Mouse (Mus musculus): ENCODE data around the gene Zfp568.
"Not testable (repeated sequence)": the region's sequence is repeated elsewhere in the genome, so short reads cannot be mapped to it uniquely, and the experiment has no call there.

The Zfp568 gene

DNA sequence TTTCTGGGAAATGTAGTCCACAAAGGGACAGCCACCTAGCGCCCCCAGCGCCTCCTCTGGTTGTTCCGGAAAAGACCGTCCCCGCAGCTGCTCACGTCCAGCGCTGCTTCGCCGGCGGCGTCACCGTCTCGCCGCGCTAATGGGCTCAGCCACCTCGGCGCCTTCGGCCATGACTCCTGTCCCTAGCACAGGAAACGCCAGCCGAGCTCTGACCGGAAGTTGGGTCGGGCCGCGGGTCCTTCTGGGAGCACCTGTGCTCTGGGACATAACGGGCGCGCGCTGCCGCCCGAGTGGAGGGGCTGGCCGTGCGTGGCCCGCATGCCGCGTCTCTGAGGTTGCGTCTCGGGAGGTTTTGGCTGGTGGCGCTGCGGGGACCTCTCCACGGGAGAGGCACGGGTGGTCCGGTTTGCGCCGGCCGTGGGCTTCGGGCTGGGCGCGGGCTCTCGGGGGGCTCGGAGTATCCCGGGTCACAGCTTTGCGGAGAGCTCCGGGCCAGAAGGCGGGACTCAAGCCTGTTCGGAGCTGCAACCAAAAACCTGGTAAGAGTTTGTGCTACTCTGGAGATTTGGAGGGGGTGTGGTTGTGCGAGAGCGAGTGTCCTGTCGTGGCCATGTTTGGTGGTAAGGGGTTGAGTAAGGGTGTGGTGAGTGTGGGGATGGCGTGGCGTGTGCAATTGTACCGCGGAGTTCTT is at the start of gene Zfp568:
TSS of gene Zfp568 (plus strand) at position 266 of the 691 bp plus-strand sequence.
- DNase-seq, result peak; percentile 95 to 96

DNA sequence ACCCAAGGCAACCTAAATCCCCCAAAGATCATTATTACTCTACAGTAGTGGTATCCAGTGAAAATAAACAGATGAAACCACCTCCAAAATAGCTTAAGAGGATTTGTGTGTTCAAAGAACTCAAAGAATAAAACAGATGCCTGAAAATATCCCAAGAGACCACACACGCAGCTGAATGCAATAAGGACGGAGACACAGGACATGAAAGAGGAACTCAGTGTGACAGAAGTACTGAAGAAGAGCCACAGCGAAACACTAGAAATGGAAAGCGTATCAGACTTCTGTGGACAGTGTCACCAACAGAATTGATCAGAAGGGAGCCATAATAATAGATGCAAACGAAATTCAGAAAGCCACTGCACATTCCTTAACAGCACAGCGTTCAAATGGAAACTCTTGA is 44.9 kb upstream of the Zfp568 start:
- DNase-seq, result no peak

DNA sequence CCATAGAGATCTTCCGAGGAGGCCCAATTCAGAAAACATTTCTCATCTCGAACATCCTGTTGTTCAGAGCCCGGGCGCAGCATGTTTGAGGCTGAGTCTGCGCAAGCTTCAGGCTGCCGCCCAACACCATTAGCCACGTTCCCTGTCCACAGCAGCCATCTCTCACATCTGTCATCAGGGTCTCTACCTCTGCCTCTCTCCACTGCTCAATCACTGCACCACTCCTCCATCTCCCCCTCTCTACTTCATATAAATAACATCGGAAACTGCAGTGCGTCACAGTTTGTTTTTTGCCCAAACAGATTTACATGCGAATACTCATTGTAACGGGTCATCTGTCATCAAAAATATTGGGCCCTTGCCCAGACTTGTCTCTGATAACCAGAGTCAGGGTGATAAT is 42.7 kb upstream of the Zfp568 start:
- DNase-seq, result no peak

DNA sequence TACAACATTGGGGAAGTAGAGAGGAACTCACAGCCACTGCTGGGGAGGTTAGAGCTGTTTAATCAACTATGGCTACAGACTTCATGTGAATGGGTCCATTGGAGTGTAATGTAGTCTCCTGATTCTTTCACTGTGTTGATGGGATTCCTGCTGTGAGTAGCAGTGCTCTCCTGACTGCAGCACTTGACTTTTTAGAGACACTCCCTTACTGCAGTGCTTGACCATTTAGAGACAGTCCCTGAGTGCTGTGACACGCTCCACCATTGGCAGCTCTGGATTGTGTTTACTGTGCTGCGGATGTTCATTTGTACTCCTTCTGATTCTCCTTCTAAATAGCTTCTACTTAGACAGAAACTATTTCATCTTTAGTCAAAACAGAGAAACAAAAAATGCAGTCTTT is 41.0 kb upstream of the Zfp568 start:
- DNase-seq, result no peak

DNA sequence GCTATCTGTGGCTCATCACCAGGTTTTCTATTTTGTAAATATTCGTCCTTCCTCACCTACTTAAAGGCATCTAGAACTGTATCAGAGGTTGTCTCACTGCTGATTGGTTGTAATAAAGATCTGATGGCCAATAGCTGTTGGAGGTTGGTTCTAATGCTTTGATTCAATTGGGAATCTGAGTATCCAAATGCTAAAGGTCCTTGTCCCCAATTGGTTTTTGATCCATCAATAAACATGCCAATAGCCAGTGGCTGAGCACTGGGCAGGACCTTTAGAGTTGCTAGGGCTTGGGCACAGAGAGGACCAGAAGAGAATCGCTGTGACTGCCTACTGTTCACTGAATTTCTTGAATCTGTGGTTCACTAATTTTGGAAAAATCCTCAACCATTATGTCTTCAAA is 40.0 kb upstream of the Zfp568 start:
- DNase-seq, result no peak

DNA sequence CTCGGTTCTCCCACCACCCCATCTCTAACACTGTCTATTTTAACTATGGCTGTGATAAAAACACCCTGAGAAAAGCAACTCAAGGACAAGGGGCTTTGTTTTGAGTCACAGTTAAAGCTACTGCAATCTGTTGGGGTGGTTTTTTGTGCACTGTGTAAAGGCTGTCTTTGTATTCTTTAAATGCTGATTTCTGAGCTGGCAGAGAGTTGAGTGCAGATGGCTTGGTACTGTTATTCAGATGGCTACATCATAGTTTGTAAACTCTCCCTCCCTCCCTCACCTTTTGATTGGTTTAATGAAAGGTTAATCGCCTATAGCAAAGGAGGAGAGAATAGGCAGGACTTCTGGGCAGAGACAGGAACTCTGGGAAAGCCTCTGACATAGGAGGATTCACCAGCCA is 39.6 kb upstream of the Zfp568 start:
- no peak for DNase-seq

DNA sequence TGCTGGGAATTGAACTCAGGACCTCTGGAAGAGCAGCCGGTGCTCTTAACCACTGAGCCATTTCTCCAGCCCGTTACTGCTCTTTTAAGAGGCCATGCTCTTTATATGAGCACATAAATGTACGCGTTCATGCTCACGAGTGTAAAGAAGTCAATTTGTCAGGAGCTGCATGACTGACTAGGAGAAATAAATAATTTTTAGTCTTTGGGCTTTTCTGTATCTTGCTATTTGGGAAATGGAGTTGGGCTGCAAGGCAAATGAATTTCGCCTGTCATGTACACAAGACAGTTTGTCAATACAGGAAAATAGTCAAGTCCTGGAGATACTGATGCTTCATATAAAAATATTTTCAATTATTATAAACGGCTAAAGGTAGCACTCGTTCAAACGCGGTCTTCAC is 30.7 kb upstream of the Zfp568 start:
- DNase-seq, result no peak

DNA sequence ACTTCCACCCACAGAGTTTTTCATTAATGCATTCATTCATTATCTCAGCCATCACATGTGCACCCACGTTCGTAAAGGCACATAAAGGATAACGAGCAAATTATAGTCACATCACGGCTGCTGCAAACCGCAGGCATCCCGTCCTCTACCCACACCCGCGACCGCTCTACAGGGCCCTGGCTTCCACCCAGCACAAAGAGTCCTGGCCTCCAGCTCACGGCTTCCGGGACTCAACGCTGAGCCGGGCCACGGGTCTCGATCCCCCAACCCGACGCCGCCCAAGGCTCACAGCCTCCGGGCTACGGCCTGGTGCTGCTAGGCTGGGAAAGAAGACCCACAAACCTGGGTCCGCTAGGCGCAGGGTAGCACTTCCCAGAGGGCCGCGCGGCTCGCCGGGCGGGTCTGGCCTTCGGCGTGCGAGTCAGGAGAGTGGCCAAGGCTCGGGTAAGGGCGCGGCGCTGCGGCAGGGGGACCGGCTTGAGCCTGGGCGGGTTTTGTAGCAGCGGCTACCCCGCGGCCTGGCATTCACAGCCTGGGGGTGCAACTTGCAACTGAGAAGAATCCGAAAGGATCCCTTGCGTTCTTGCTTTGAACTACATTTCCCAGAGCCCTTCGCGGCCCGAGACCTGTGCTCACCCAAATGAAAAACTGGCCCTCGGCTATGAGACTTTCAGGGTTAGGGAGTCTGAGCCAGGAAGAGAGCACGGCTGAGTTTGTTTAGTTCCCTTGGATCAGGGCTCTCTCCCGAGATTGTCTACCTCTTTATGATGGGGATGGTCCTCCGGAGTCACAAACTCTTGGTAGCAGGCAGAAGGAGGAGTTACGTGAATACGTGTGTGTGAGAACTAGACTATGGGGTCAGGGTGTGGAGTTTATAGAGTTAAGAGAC is 30.0 kb upstream of the Zfp568 start, which contains the start of gene Zfp74:
TSS of gene Zfp74 (minus strand) at position 577 of the 889 bp plus-strand sequence.
- DNase-seq, result peak; percentile 85 to 87

DNA sequence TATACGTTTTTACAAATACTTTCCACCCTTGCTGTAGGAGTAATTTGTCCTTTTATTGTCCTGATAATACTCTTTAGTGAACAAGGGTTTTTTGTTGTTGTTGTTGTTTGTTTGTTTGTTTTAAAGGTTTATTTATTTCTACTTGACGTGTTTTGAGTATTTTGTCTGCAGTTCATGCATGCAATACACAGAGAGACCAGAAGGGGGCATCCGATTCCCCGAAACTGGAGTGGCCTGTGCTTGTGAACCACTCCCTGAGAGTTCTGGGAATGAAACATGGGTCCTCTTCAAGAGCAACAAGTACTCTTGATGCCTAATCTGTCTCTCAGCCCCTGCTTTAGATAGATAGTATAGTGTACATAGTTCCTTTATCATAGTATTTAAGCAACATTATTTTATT is 29.0 kb upstream of the Zfp568 start:
- peak; percentile 62 to 74 for DNase-seq

DNA sequence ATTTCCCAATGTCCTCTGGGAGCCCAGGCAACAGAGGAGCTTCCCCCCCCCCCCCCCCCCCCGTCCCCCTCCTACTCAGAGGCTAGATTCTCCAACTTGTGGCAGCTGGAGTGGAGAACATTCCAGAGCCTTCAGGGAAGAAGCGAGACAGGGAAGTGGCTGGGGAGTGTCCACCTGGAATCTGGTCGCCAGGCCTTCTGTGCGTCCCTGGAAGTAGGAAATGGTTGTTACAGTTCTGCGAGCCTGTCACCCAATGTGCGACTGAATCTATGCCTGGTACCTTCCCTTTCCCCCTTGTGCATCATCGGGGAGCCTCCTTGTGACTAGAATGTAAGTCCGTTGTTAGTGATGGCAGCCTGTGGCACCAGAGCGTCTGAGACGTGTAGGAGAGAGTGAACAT is 27.5 kb upstream of the Zfp568 start:
- DNase-seq, result no peak

DNA sequence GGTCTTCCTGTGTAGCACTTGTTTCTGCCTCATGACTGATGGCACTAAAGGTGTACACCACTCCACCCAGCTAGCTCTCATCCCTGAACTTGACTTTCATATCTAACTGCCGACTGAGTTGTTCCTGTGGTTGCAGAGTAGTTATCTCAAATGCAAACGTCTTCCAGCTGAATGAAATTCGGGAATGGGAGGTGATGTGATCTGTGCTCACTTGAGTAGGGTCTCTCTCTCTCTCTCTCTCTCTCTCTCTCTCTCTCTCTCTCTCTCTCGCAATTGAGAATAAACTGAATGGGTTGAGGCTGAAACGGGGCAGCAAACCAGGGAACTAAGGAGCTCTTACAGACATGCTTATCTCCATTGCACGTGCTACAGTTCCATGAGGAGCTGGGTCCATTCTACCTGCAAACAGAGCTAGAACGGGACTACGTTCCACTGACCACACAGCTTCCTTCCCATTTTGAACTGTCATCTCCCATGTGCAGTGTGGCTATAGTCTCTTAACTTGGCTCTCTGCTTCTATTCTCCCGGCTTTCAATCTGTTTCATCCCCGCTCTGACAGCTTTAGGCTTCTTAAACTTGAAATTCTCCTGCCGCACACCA is 25.5 kb upstream of the Zfp568 start:
- no peak for DNase-seq

DNA sequence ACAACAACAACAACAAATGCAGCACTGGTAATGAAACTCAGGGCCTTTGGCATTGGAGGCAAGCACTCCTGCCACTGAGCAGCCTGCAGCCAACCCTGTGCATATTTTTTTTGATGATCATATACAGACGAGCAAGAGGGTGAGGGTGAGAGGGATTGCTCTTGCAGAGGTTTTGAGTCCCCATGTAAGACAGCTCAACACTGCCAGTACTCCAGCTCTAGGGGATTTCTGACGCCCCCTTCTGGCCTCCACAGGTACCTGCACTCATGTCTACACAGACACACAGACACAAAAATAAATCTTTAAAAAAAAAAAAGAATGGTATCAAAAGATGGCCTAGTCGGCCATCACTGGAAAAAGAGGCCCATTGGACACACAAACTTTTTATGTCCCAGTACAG is 24.8 kb upstream of the Zfp568 start:
- no peak for DNase-seq

DNA sequence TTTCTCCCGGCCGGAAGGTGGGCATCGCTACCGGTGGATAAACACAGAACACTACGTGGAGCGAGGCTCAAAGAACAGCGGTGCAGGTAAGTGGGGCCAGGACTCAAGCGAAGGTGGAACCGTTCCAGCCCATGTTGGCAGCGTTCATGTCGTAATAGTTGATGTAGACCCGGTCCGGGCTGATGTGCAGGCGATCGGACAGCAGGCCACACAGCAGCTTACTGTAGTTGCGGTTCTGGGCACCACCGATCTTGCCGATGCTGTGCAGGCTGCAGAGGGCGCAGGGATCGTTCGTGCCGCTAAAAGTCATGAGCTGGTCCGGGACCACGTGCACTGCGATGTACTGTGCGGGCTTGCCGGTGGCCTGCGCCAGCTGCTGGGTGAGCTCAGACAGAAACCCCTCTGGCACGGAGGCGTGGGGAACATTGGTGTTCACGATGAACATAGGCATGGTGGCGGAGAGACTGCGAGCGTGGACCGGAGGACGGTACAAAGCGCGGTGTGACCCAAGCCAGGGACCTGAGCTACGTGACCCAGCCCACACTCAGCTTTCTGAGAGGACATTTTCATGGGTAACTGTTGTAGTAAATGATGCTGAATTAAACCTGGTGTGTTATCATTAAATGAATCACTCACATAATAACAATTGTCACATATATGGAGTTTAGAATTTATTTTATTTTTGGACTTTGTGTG is 18.5 kb upstream of the Zfp568 start:
- DNase-seq, result not testable (repeated sequence)

DNA sequence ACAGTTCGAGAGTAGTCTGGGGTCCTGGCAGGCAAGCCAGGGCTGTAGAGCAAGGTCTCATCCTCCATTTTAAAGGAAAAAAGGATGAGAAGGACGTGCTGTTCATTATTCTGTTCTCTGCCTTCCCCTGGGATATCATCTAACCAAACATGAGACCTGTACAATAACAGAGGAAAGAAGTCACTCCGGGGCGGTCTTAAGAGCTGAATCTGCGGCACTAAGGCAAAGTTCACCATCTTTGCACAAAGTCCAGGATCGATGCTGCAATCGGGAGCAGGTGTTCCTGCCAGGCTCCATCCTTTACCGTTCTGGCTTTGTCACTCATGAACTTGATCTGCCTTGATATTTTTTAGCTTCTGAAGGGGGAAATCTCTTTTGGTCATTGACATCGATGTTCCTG is 13.1 kb upstream of the Zfp568 start:
- no peak for DNase-seq

DNA sequence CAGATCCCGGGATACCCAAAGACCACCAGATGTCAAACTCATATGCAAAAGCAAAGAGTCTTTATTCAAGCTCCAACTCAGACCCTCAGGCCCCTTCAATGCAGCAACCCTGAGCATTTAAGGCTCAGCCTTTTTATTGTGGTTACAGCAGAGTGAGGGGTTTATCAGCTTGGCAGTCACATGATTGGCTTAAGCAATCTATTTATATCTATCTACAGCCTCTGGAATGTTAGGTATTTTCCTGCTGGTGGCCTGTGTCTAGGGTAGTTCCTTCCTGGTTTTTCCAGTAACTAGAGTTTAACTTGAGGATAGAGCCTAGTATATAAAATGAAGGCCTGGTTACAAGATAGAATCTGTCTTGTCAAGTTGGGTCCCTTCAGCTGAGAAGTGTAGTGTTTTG is 3.0 kb upstream of the Zfp568 start:
- DNase-seq, result no peak

DNA sequence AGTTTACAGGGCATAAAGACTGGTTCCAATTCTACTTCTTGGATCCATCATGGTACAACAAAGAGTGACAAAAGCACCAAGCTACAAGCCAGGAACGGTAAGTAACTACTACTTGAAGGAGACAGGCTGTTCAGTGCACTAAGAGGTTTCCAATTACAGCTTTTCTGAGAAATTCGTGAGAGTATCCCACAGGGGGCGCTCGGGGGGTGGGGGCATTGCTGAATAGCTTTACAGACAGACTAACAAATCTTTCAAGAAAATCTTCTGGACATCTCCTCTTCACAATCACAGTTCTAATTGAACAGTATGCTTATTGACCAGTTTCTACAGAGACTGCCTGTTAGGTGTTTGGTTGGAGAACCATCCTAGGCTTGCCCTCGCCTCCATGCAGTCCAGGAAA is 2.3 kb upstream of the Zfp568 start:
- peak; percentile 25 to 27 for DNase-seq

DNA sequence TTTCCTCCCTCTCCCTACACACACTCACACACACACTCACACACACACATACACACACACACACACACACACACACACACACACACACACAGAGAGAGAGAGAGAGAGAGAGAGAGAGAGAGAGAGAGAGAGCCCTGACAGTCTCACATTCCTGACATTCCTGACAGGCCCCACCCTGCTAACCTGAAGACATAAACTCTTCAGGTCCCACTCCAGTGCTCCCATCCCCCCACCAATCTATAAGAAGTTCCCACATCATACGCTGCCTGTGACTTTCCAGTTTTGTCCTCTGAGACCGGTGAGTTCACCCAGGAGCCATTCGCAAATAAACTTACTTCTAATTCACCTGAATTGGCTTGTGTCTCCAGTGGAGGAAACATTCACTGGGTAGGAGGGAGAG is 1.9 kb upstream of the Zfp568 start:
- peak in 1 of 2 experiments; percentile 5 for DNase-seq

DNA sequence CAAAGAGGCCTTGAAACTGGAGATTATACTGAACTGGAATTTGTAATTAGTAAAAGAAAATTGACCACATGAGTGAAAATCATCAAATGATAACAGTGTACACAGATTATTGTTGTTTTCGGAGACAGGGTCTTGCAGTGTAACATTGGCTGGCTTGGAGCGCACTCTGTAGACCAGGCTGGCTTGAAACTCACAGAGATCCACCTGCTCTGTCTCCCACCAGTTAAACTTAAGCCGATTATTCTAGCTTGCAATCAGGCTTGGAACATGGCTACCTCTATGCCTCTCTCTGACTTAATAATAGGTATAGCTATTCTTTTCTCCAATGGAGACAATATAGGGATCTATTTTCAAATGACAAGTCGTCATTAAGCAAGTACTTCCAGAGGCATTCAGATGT is 1.4 kb upstream of the Zfp568 start:
- no peak for DNase-seq

DNA sequence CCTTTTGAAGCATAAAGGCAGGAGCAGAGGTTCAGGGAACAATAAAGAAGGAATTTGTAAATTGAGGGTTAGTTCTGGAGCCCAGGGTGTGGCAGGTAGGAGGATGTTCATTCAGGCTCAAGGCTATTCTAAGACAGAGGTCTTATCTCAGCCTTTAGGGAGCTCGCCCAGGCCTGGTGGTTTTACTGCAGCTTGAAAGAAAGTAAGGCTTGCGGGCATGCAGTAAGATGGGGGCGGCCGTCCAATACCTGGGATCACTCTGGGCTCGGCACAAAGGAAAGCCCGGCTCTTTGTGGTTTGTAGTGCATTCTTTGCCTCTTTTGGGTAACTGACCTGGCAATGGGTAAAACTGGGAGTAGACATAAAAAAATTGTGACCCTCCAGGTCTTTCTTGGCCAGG is 824 bp upstream of the Zfp568 start:
- DNase-seq, result peak; percentile 34 to 40

DNA sequence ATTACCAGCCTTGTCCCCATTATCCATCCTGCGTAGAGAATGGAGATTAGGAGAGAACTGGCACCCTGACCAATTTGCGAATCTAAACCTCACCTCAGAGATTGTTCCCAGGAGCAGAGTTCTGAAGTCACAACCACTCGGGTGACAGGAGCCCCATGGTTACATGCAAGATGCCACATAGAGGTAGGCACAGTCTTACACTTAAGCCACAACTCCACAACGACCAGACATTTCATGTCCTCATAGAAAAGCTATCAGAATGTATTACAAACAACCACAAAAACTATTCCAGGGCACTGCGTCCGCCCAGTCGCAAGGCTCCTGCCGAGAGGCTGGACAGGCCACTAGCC is 440 bp upstream of the Zfp568 start:
- DNase-seq, result no peak

DNA sequence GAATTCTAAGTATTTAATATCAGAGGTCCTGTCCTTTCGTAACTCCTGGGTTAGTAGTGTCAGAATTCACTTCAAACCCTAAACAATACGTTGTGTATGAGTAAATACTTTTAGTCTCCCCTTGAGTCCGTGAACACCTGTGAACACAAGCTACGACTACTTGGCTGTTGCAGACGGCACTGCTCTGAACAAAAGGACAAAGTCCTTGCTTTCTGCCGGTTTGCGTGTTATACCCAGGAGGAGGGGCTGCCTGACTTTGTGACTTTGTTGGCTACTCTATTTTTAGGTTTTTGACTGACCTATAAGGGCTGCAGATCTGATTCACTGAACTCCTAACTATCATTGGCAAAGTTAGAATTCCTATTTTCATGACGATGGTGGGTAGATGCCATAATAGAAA is 2.3 kb downstream of the Zfp568 start:
- DNase-seq, result no peak

DNA sequence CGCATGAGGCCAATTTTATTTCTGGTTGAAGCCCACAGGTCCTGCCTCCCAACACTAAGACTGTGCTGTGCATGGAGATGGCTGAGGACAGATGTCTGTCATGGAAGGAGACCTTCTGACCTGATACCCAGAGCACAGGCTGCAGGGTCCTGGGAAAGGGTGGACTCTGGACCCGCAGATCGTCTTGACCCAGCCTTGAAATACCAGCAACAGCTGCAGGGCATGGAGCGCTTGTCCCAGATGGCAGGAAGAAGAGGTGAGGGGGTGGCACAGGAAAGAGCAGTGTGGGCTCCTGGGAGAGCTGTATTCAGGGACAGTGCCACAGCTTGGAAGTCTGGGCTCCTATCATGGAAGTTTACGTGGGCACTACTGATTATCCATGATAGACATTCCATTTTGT is 3.8 kb downstream of the Zfp568 start:
- no peak for DNase-seq

DNA sequence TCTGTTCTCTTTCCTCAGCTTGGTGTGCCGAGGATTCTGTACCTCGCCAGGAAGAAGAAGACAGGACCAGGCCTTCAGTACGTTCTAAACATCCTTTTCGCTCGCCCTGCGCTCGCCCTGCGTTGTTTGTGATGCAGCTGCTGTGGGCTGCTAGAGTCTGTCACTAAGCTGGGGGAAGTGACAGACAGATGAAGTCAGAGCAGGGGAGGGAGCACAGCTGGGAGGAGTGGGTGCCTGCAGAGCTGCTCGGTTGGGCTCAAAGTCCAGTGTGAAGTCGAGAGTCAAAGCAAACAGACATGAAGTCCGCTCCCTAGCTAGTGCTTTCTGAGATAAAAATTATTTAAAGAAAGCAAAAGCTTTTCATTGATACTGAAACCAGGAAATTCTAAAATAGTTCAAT is 5.3 kb downstream of the Zfp568 start:
- no peak for DNase-seq

All from cerebellum, postnatal 10 days (tissue).